Mouse (Mus musculus): ENCODE results near the gene Iqgap1. TPM values are rescaled to one million over a fixed set of nuclear protein-coding genes. Genes with fewer than 3 reads are reported as not detected.

The Iqgap1 gene
- polyA plus RNA-seq, 1 experiment from 2014 or later = 25.9 TPM

GRCm38 (mm10) chr7:80806331-80806730, 19.4 kb downstream of the Iqgap1 start:
- 0 out of 2 replicates have a peak, but pooled peaks cover 4% of the 10 kb centered on the region for H3K4me1 ChIP-seq (ENCODE audit: control insufficient read depth, insufficient read depth, low read length)
- DNase-seq (ENCODE audit: low spot score) (no peak), ATAC-seq (ENCODE audit: insufficient number of reproducible peaks, low FRiP score, low TSS enrichment, low read depth) (no peak)
- no peak overlapping the region for H3K4me2 ChIP-seq (ENCODE audit: low read depth, severe bottlenecking)
- H3K36me3 ChIP-seq (ENCODE audit: control insufficient read depth, insufficient read depth, low read length) = no peaks in the 10 kb centered on the region
- no peak overlapping the region for H3K27ac ChIP-seq (replicated peaks; ENCODE audit: low read depth, low read length)
- no peak overlapping the region for H3K9ac ChIP-seq (ENCODE audit: low read length)
- WGBS = 79% methylated on average over 4 of the region's 4 CpGs
- no peaks in the 10 kb centered on the region for H3K9me3 ChIP-seq (ENCODE audit: control insufficient read depth, low read length)
- no peak overlapping the region for H3K4me3 ChIP-seq (ENCODE audit: low read depth, low read length)
- H3K27me3 ChIP-seq (ENCODE audit: control insufficient read depth, insufficient read depth, low read length) = no peaks in the 10 kb centered on the region

DNA sequence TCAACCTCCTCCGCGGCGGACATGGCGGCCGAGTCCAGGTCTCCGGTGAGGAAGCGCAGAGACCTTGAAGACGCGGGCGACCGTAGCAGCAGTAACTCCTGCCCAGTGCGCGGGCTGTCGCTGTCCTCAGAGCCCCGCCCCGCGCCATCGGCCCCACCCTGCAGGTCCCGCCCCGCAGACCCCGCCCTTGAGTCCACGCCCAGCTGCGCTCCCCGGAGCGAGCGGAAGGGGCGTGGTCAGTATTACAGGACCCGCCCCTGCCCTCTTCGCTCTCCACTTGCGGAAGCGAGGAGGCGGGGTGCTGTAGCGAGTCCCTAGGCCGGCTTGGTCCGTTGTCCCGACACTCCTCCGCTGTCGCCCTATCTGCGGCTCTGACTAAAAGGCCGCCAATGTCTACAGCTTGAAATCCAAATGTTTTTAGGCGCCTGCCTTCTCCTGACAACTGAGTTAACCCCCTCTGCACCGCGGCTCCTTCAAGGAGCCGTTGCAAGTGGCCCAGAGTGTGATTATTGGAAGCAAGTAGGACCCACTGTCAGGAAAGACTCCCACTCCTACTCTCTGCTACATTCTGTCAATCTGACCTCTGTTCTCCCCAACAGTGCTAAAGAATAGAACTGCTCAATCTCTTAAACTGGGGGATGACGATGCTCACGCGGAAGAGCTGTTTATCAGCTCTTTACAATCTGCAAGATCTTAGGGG, 22.5 kb downstream of the Iqgap1 start:
- Histone ChIP-seq H3K36me3 (ENCODE audit: control insufficient read depth, insufficient read depth, low read length) (no peaks in the 10 kb centered on the region; the same call in 1 of the 2 replicates), H3K4me2 (ENCODE audit: low read depth, severe bottlenecking) (peak overlapping the region; percentile 85), H3K4me1 (ENCODE audit: control insufficient read depth, insufficient read depth, low read length) (0 out of 2 replicates have a peak, but pooled peaks cover 4% of the 10 kb centered on the region), H3K9me3 (ENCODE audit: control insufficient read depth, low read length) (no peaks in the 10 kb centered on the region), H3K9ac (ENCODE audit: low read length) (peak overlapping the region; percentile 68), H3K27ac (replicated peaks; ENCODE audit: low read depth, low read length) (no peak overlapping the region; the same call in 1 of the 2 replicates), H3K4me3 (ENCODE audit: low read depth, low read length) (peak overlapping the region; percentile 82), H3K27me3 (ENCODE audit: control insufficient read depth, insufficient read depth, low read length) (no peaks in the 10 kb centered on the region)
- DNase-seq (ENCODE audit: low spot score) (peak; percentile 96), ATAC-seq (ENCODE audit: insufficient number of reproducible peaks, low FRiP score, low TSS enrichment, low read depth) (peak; percentile 97)
- under 1% methylated on average over 41 of the region's 47 CpGs for WGBS

DNA sequence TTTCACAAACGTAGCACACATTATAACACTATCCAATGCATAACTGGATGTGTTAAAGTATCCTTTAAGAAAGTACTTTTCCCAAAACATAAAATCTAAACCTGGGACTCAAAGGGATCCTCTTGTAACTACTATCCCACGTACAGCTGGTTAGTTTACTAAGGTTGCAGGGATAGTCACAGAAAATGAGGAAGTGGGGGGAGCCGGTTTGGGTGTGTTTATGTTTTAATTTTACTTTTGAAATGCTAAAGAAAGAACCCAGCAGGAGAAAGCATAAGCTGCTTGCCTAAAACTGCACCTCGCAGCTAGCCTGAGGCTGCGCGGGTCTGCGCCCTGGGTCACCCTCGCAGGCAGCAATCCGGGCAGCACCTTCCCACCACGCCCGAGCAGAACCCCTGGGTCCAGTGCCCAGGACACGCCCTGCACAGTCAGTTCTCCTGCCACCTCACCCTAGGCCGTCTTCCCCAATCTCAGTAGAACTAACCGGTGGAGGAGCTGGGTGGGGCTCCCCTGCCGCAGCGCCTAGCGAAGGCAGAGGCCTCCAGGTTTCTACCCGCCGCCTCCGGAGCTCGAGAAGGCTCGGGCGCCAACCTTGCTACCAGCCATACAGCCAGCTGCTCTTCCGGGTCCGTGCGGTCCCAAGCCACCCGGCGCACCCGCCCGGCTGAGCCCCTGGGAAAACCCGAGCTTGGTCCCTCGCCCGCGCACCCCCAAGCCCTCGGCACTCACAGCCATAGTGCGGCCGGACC, 23.2 kb downstream of the Iqgap1 start:
- DNase-seq (ENCODE audit: low spot score) (no peak), ATAC-seq (ENCODE audit: insufficient number of reproducible peaks, low FRiP score, low TSS enrichment, low read depth) (peak; percentile 76)
- Histone ChIP-seq H3K4me2 (ENCODE audit: low read depth, severe bottlenecking) (peak overlapping the region; percentile 85), H3K27ac (replicated peaks; ENCODE audit: low read depth, low read length) (no peak overlapping the region), H3K9me3 (ENCODE audit: control insufficient read depth, low read length) (no peaks in the 10 kb centered on the region), H3K36me3 (ENCODE audit: control insufficient read depth, insufficient read depth, low read length) (no peaks in the 10 kb centered on the region; the same call in 1 of the 2 replicates), H3K9ac (ENCODE audit: low read length) (peak overlapping the region; percentile 68), H3K4me1 (ENCODE audit: control insufficient read depth, insufficient read depth, low read length) (0 out of 2 replicates have a peak, but pooled peaks cover 4% of the 10 kb centered on the region), H3K4me3 (ENCODE audit: low read depth, low read length) (peak overlapping the region; percentile 82), H3K27me3 (ENCODE audit: control insufficient read depth, insufficient read depth, low read length) (no peaks in the 10 kb centered on the region)
- WGBS = 2% methylated on average over 37 of the region's 37 CpGs

DNA sequence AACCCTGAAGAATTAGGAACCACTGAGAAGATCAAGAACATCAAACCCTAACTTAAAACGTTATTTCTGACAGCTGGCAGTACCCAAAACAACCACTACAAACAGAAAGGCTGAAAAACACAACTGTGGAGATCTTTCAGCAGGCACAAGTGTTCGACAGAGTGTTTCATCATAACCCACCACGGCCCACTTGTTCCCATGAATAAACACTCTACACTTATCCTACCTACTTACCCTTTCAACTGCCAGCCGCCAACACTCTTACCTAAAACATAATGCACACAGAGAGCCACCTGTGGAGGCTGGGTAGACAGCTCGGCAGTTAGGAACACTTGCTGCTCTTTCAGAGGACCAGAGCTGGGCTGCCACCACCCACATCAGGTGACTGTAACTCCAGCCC, 26.5 kb downstream of the Iqgap1 start:
- Histone ChIP-seq H3K4me3 (ENCODE audit: low read depth, low read length) (no peak overlapping the region), H3K27me3 (ENCODE audit: control insufficient read depth, insufficient read depth, low read length) (no peaks in the 10 kb centered on the region), H3K36me3 (ENCODE audit: control insufficient read depth, insufficient read depth, low read length) (no peaks in the 10 kb centered on the region; the same call in 1 of the 2 replicates), H3K9ac (ENCODE audit: low read length) (no peak overlapping the region), H3K4me1 (ENCODE audit: control insufficient read depth, insufficient read depth, low read length) (0 out of 2 replicates have a peak, but pooled peaks cover 4% of the 10 kb centered on the region), H3K27ac (replicated peaks; ENCODE audit: low read depth, low read length) (no peak overlapping the region), H3K4me2 (ENCODE audit: low read depth, severe bottlenecking) (no peak overlapping the region), H3K9me3 (ENCODE audit: control insufficient read depth, low read length) (no peaks in the 10 kb centered on the region)
- no peak for DNase-seq (ENCODE audit: low spot score)
- 86% methylated on average over 5 of the region's 5 CpGs for WGBS
- no peak for ATAC-seq (ENCODE audit: insufficient number of reproducible peaks, low FRiP score, low TSS enrichment, low read depth)

DNA sequence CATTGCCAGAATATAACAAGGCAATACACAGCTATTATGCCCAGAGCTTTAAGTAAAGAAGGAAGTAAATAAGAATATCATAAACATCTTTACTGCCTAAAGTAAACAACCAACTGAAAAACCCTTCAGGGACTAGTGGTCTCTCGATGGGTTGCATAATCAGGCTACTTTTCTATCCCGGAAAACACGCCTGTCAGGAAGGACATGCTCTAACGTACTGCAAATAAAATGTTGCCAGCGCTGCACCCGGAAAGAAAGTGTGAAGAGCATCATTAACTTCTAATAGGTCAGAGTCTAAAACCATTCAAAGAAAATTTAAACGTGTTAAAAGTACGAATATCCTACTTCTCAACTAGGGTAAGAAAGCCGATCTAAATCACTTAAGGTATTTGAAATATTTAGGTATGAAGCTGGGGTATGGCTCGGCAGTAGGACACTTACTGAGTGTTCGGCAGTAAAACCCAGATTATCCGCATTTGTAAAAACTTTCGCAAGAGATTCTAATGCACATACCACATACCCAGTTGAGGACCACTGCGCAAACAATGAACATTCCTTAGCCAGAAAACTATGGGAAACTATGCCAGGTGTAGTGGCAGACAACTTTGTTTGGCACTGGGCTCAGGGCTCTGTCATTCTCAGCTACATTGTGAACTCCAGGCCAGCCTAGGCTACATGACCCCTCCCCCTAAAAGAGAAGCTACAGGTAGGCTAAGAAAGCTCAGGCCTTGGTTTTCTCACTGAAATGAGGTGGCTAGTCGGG, 28.8 kb downstream of the Iqgap1 start:
- Histone ChIP-seq H3K27me3 (ENCODE audit: control insufficient read depth, insufficient read depth, low read length) (no peaks in the 10 kb centered on the region), H3K36me3 (ENCODE audit: control insufficient read depth, insufficient read depth, low read length) (no peaks in the 10 kb centered on the region; the same call in 1 of the 2 replicates), H3K27ac (replicated peaks; ENCODE audit: low read depth, low read length) (no peak overlapping the region), H3K4me1 (ENCODE audit: control insufficient read depth, insufficient read depth, low read length) (no peaks in the 10 kb centered on the region), H3K9ac (ENCODE audit: low read length) (no peak overlapping the region), H3K4me2 (ENCODE audit: low read depth, severe bottlenecking) (no peak overlapping the region), H3K9me3 (ENCODE audit: control insufficient read depth, low read length) (0 out of 2 replicates have a peak, but pooled peaks cover 3% of the 10 kb centered on the region), H3K4me3 (ENCODE audit: low read depth, low read length) (no peak overlapping the region)
- 90% methylated on average over 15 of the region's 15 CpGs for WGBS
- DNase-seq (ENCODE audit: low spot score) (no peak), ATAC-seq (ENCODE audit: insufficient number of reproducible peaks, low FRiP score, low TSS enrichment, low read depth) (no peak)

DNA sequence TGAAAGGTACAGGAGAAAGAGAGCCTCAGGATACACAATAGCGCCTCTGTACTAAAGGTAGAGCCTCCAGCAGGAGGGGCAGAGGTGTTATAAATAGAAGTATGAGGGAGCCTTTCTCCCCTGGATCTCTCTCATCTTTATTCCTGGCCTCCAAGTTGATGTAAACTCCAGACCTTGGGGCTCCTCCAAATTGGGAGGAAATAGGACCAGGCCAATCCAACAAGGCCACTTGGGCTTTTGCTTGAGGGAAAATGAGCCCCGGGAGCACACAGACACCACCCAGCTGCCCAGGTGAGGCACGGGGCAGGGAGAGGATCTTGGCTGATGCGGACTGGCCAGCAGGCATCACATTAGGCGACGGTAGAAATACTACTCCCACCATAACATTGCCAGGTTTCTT, 29.5 kb downstream of the Iqgap1 start:
- H3K27me3 ChIP-seq (ENCODE audit: control insufficient read depth, insufficient read depth, low read length) = no peaks in the 10 kb centered on the region
- no peak overlapping the region for H3K4me3 ChIP-seq (ENCODE audit: low read depth, low read length)
- no peak overlapping the region for H3K9ac ChIP-seq (ENCODE audit: low read length)
- H3K27ac ChIP-seq (replicated peaks; ENCODE audit: low read depth, low read length) = no peak overlapping the region; the same call in 1 of the 2 replicates
- no peaks in the 10 kb centered on the region; the same call in 1 of the 2 replicates for H3K36me3 ChIP-seq (ENCODE audit: control insufficient read depth, insufficient read depth, low read length)
- 94% methylated on average over 6 of the region's 6 CpGs for WGBS
- 0 out of 2 replicates have a peak, but pooled peaks cover 3% of the 10 kb centered on the region for H3K9me3 ChIP-seq (ENCODE audit: control insufficient read depth, low read length)
- DNase-seq (ENCODE audit: low spot score) (no peak), ATAC-seq (ENCODE audit: insufficient number of reproducible peaks, low FRiP score, low TSS enrichment, low read depth) (no peak)
- H3K4me2 ChIP-seq (ENCODE audit: low read depth, severe bottlenecking) = no peak overlapping the region
- no peaks in the 10 kb centered on the region for H3K4me1 ChIP-seq (ENCODE audit: control insufficient read depth, insufficient read depth, low read length)

DNA sequence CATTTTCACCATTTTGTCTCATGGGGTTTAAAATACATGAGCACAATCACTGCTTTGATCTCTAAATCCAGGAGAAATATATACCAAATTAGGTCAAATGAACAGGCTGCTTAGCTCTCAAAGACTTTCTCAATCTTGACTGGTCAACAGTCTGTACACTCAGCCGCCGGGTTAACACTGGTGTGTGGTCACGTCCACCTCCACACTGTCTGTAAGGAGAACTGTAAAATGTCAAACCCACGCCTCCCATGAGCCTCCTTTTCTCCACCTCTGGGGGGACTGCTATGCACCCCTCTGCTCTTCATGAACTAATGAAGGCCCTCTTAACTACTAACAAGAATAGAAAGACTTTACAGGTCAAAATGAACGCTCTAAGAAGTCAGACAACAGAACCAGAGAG, 36.2 kb downstream of the Iqgap1 start:
- DNase-seq (ENCODE audit: low spot score) (no peak), ATAC-seq (ENCODE audit: insufficient number of reproducible peaks, low FRiP score, low TSS enrichment, low read depth) (no peak)
- no peak overlapping the region for H3K27ac ChIP-seq (replicated peaks; ENCODE audit: low read depth, low read length)
- H3K4me1 ChIP-seq (ENCODE audit: control insufficient read depth, insufficient read depth, low read length) = 0 out of 2 replicates have a peak, but pooled peaks cover 2% of the 10 kb centered on the region
- 75% methylated on average over 5 of the region's 5 CpGs for WGBS
- no peak overlapping the region for H3K4me2 ChIP-seq (ENCODE audit: low read depth, severe bottlenecking)
- no peak overlapping the region for H3K4me3 ChIP-seq (ENCODE audit: low read depth, low read length)
- no peak overlapping the region for H3K9ac ChIP-seq (ENCODE audit: low read length)
- 0 out of 2 replicates have a peak, but pooled peaks cover 3% of the 10 kb centered on the region for H3K9me3 ChIP-seq (ENCODE audit: control insufficient read depth, low read length)
- no peaks in the 10 kb centered on the region for H3K36me3 ChIP-seq (ENCODE audit: control insufficient read depth, insufficient read depth, low read length)
- H3K27me3 ChIP-seq (ENCODE audit: control insufficient read depth, insufficient read depth, low read length) = no peaks in the 10 kb centered on the region

GRCm38 (mm10) chr7:80789061-80789460, 36.7 kb downstream of the Iqgap1 start:
- H3K4me3 ChIP-seq (ENCODE audit: low read depth, low read length) = no peak overlapping the region
- H3K27ac ChIP-seq (replicated peaks; ENCODE audit: low read depth, low read length) = no peak overlapping the region
- DNase-seq (ENCODE audit: low spot score) (no peak), ATAC-seq (ENCODE audit: insufficient number of reproducible peaks, low FRiP score, low TSS enrichment, low read depth) (no peak)
- 0 out of 2 replicates have a peak, but pooled peaks cover 3% of the 10 kb centered on the region for H3K9me3 ChIP-seq (ENCODE audit: control insufficient read depth, low read length)
- 45% methylated on average over 1 of the region's 1 CpGs for WGBS
- no peaks in the 10 kb centered on the region for H3K27me3 ChIP-seq (ENCODE audit: control insufficient read depth, insufficient read depth, low read length)
- H3K4me2 ChIP-seq (ENCODE audit: low read depth, severe bottlenecking) = no peak overlapping the region
- no peak overlapping the region for H3K9ac ChIP-seq (ENCODE audit: low read length)
- H3K36me3 ChIP-seq (ENCODE audit: control insufficient read depth, insufficient read depth, low read length) = no peaks in the 10 kb centered on the region
- H3K4me1 ChIP-seq (ENCODE audit: control insufficient read depth, insufficient read depth, low read length) = 0 out of 2 replicates have a peak, but pooled peaks cover 2% of the 10 kb centered on the region
